Mouse (Mus musculus) liver, postnatal 0 days (tissue): Measurements from ENCODE around the gene 9930021J03Rik.

Source experiments
- CTCF ChIP-seq: sonication (generic); IDR thresholded peaks from 2 replicates; pipeline ENCODE4 v1.5.1; 2016; ENCODE audit warnings: antibody characterized with exemption, low read depth
- EP300 ChIP-seq: IDR thresholded peaks from 2 replicates; pipeline ENCODE4 v1.6.1; 2016; ENCODE audit warnings: antibody characterized with exemption, low read depth, mild to moderate bottlenecking

- TF ChIP-seq CTCF (no peak), EP300 (no peak)
These were observed 130.2 kb downstream of the 9930021J03Rik start for GRCm38 (mm10) chr19:29675562-29676078.
